32 mouse cellular contexts compared by ENCODE assay signal in the genomic region with DNA sequence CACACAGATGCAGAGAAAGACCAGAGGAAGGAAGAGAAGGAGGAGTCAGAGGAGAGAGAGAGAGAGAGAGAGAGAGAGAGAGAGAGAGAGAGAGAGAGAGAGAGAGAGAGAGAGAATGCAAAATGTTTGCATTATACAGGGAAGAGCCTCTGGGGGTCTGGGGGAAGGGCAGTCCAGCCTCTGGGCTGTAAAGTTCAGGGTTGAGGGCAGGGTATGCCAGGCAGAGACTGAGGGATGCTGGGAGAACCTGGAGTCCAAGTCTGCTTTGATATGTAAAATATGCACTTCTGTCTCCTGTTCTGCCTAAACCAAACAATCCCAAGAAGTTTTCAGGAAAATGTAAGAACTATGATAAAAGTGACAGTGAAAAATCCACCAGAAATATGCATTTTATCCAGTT.
"Had no signal": no experiment of that assay in that cellular context is flagged by ENCODE, and none has a peak within 500 bp of the region (broad histone marks: within the 10 kb centered on the region; RNA-seq: fewer than 3 reads in every experiment).

No protein-coding gene starts in this region.

- H3K4me2 ChIP-seq: limb, embryonic 12.5 days; limb, embryonic 13.5 days; limb, embryonic 15.5 days; liver, embryonic 11.5 days; liver, embryonic 12.5 days; liver, embryonic 13.5 days; liver, embryonic 15.5 days; lung, embryonic 14.5 days; lung, embryonic 15.5 days; midbrain, embryonic 11.5 days; midbrain, embryonic 12.5 days; midbrain, embryonic 13.5 days; midbrain, embryonic 15.5 days; neural tube, embryonic 12.5 days had no signal

- H3K4me3 ChIP-seq: limb, embryonic 10.5 days; limb, embryonic 12.5 days; limb, embryonic 13.5 days; limb, embryonic 15.5 days; liver, embryonic 12.5 days; liver, embryonic 13.5 days; liver, embryonic 15.5 days; lung, embryonic 15.5 days; megakaryocyte, embryonic 14.5 days; midbrain, embryonic 10.5 days; midbrain, embryonic 12.5 days; midbrain, embryonic 13.5 days; midbrain, embryonic 15.5 days; myocyte; neural tube, embryonic 12.5 days had no signal

- DNase-seq: left cerebral cortex, postnatal 4 days; liver; liver, embryonic 13.5 days; liver, postnatal 0 days; lung, adult 18-20 months; lung, adult 2 months; lung, embryonic 14.5 days; lung, postnatal 10 days; lung, postnatal 14 days; lung, postnatal 36 days; lung, postnatal 4 days; midbrain, embryonic 14.5 days had no signal

- H3K9ac ChIP-seq: limb, embryonic 12.5 days; limb, embryonic 13.5 days; limb, embryonic 15.5 days; liver, embryonic 12.5 days; liver, embryonic 13.5 days; liver, embryonic 14.5 days; liver, embryonic 15.5 days; liver, postnatal 0 days; lung, embryonic 14.5 days; lung, embryonic 15.5 days; midbrain, embryonic 12.5 days; midbrain, embryonic 13.5 days; midbrain, embryonic 15.5 days; neural tube, embryonic 12.5 days had no signal

- ATAC-seq: liver, embryonic 12.5 days; liver, postnatal 0 days; lung, postnatal 0 days; midbrain, embryonic 13.5 days; midbrain, embryonic 15.5 days; midbrain, embryonic 16.5 days had no signal

- H3K9me3 ChIP-seq: limb, embryonic 10.5 days; limb, embryonic 12.5 days; limb, embryonic 15.5 days; liver, embryonic 12.5 days; liver, embryonic 13.5 days; liver, embryonic 15.5 days; lung, embryonic 15.5 days; megakaryocyte, embryonic 14.5 days; midbrain, embryonic 10.5 days; midbrain, embryonic 12.5 days; midbrain, embryonic 15.5 days; neural tube, embryonic 12.5 days had no signal

- H3K4me1 ChIP-seq: limb, embryonic 10.5 days; limb, embryonic 12.5 days; limb, embryonic 13.5 days; limb, embryonic 15.5 days; liver, embryonic 12.5 days; liver, embryonic 13.5 days; liver, embryonic 15.5 days; lung, embryonic 15.5 days; megakaryocyte, embryonic 14.5 days; midbrain, embryonic 12.5 days; midbrain, embryonic 13.5 days; midbrain, embryonic 15.5 days; neural tube, embryonic 12.5 days had no signal

- H3K27ac ChIP-seq: limb, embryonic 10.5 days; limb, embryonic 12.5 days; limb, embryonic 13.5 days; limb, embryonic 15.5 days; liver, embryonic 12.5 days; liver, embryonic 13.5 days; liver, embryonic 14.5 days; liver, embryonic 15.5 days; lung, embryonic 15.5 days; macrophage; midbrain, embryonic 10.5 days; midbrain, embryonic 12.5 days; midbrain, embryonic 13.5 days; midbrain, embryonic 15.5 days; neural tube, embryonic 12.5 days had no signal

- H3K27me3 ChIP-seq: limb, embryonic 12.5 days; liver, embryonic 12.5 days; liver, embryonic 13.5 days; liver, embryonic 15.5 days; lung, embryonic 15.5 days; megakaryocyte, embryonic 14.5 days; midbrain, embryonic 13.5 days; midbrain, embryonic 15.5 days; neural tube, embryonic 12.5 days had no signal

- H3K36me3 ChIP-seq: limb, embryonic 10.5 days; limb, embryonic 12.5 days; limb, embryonic 13.5 days; limb, embryonic 15.5 days; liver, embryonic 12.5 days; liver, embryonic 13.5 days; liver, embryonic 15.5 days; lung, embryonic 15.5 days; midbrain, embryonic 10.5 days; midbrain, embryonic 12.5 days; midbrain, embryonic 13.5 days; midbrain, embryonic 15.5 days; neural tube, embryonic 12.5 days had no signal
